Mouse (Mus musculus) bone marrow macrophage, adult 2 months (primary cell): Measurements from ENCODE around the gene Polr3h.

ENCODE experiments used
- CTCF ChIP-seq: IDR thresholded peaks from 2 replicates; pipeline ENCODE4 v1.5.1; 2012; ENCODE audit warnings: low read depth, mild to moderate bottlenecking, low read length, moderate library complexity
- POLR2A ChIP-seq: IDR thresholded peaks from 2 replicates; pipeline ENCODE4 v1.6.1; 2012; ENCODE audit warnings: mild to moderate bottlenecking, low read depth, low read length, borderline replicate concordance

- TF ChIP-seq CTCF = no peak
- no peak for TF ChIP-seq POLR2A
Measured at GRCm38 (mm10) chr15:81966062-81966829, 40.2 kb upstream of the Polr3h start.
